Mouse (Mus musculus) E14TG2a.4 (cell line): ENCODE measurements around the gene Ifngr1.

Source experiments
- H3K27me3 ChIP-seq: 2 replicates; pipeline ENCODE4 v1.6.1; 2014; ENCODE audit warnings: low read length, control low read depth; ENCODE audit not compliant: insufficient read depth
- H3K36me3 ChIP-seq: 2 replicates; pipeline ENCODE4 v1.6.1; 2014; ENCODE audit warnings: low read length, control low read depth; ENCODE audit not compliant: insufficient read depth
- H3K4me1 ChIP-seq: replicated peaks from 2 replicates; pipeline ENCODE4 v1.6.1; 2014; ENCODE audit warnings: low read depth, low read length, control low read depth
- H3K4me3 ChIP-seq: replicated peaks from 2 replicates; pipeline ENCODE4 v1.5.1; 2014; ENCODE audit warnings: mild to moderate bottlenecking, low read length
- H3K9me3 ChIP-seq: 2 replicates; pipeline ENCODE4 v1.6.1; 2014; ENCODE audit warnings: low read length, control low read depth
- CTCF ChIP-seq: conservative IDR thresholded peaks from 2 replicates; pipeline ENCODE4 v1.5.1; 2014; ENCODE audit warnings: low read length
- NANOG ChIP-seq: IDR thresholded peaks from 2 replicates; pipeline ENCODE4 v1.6.1; 2014; ENCODE audit warnings: borderline replicate concordance, low read length, mixed read lengths
- POU5F1 ChIP-seq: IDR thresholded peaks from 2 replicates; pipeline ENCODE4 v1.6.1; 2014; ENCODE audit warnings: low read length, borderline replicate concordance

The Ifngr1 gene

GRCm38 (mm10) chr10:19645119-19645518 is 53.4 kb downstream of the Ifngr1 start:
- no peaks in the 10 kb centered on the region for H3K27me3 ChIP-seq
- no peaks in the 10 kb centered on the region for H3K36me3 ChIP-seq
- H3K4me3 ChIP-seq, result no peak overlapping the region
- TF ChIP-seq POU5F1 (no peak), CTCF (no peak), NANOG (no peak)
- no peaks in the 10 kb centered on the region for H3K4me1 ChIP-seq
- H3K9me3 ChIP-seq, result no peaks in the 10 kb centered on the region

- no peaks in the 10 kb centered on the region for H3K9me3 ChIP-seq
- H3K4me1 ChIP-seq, result no peaks in the 10 kb centered on the region
- no peaks in the 10 kb centered on the region for H3K27me3 ChIP-seq
- H3K4me3 ChIP-seq, result no peak overlapping the region
- H3K36me3 ChIP-seq, result no peaks in the 10 kb centered on the region
- TF ChIP-seq NANOG, result no peak
- TF ChIP-seq POU5F1, result no peak
- no peak for TF ChIP-seq CTCF
Observed at GRCm38 (mm10) chr10:19657426-19657825, 65.7 kb downstream of the Ifngr1 start.
